Mouse (Mus musculus): ENCODE results near the gene Col6a6.

- TF ChIP-seq CTCF (IDR thresholded peaks at IDR 0.05; ENCODE audit: extremely low read depth, insufficient read depth, low read length) = no peak
- 0 out of 2 replicates have a peak, but pooled peaks have one; percentile 42 for TF ChIP-seq POLR2A (IDR thresholded peaks at IDR 0.05; ENCODE audit: extremely low read depth, insufficient read depth, low read length)
Measured at GRCm38 (mm10) chr9:105692472-105692871, 135.5 kb downstream of the Col6a6 start.

Measured in cortical plate, adult 2 months (tissue).